Mouse (Mus musculus): ENCODE data around the gene Phc1. TPM values are rescaled to one million over a fixed set of nuclear protein-coding genes. Genes with fewer than 3 reads are reported as not detected.
"Not testable (repeated sequence)": the region's sequence is repeated elsewhere in the genome, so short reads cannot be mapped to it uniquely, and the experiment has no call there.

Phc1 gene
- polyA plus RNA-seq, 1 experiment, result 48.3 TPM

- no peak for DNase-seq
- TF ChIP-seq POLR2A (IDR thresholded peaks at IDR 0.05; ENCODE audit: borderline replicate concordance, insufficient read depth, low read length) (no peak), CTCF (IDR thresholded peaks at IDR 0.05; ENCODE audit: borderline replicate concordance, insufficient read depth, low read depth, low read length) (no peak)
- Histone ChIP-seq H3K4me1 (ENCODE audit: control insufficient read depth, insufficient read depth, low read length) (no peaks in the 10 kb centered on the region), H3K4me3 (replicated peaks; ENCODE audit: insufficient read depth, low read depth, low read length) (no peak overlapping the region), H3K27me3 (ENCODE audit: control insufficient read depth, insufficient read depth, low read length) (no peaks in the 10 kb centered on the region), H3K27ac (ENCODE audit: insufficient read depth, low read length) (no peak overlapping the region)
- 60% methylated on average over 3 of the region's 3 CpGs for WGBS
These were observed 26.6 kb upstream of the Phc1 start for GRCm38 (mm10) chr6:122366976-122367375.

GRCm38 (mm10) chr6:122366287-122366686, 25.9 kb upstream of the Phc1 start:
- DNase-seq, result no peak
- no peak for TF ChIP-seq POLR2A (IDR thresholded peaks at IDR 0.05; ENCODE audit: borderline replicate concordance, insufficient read depth, low read length)
- Histone ChIP-seq H3K4me1 (ENCODE audit: control insufficient read depth, insufficient read depth, low read length) (no peaks in the 10 kb centered on the region), H3K27ac (ENCODE audit: insufficient read depth, low read length) (no peak overlapping the region), H3K27me3 (ENCODE audit: control insufficient read depth, insufficient read depth, low read length) (no peaks in the 10 kb centered on the region), H3K4me3 (replicated peaks; ENCODE audit: insufficient read depth, low read depth, low read length) (no peak overlapping the region)
- 51% methylated on average over 2 of the region's 2 CpGs for WGBS

- H3K4me1 ChIP-seq (ENCODE audit: control insufficient read depth, insufficient read depth, low read length), result no peaks in the 10 kb centered on the region
- DNase-seq, result no peak
- no peaks in the 10 kb centered on the region for H3K27me3 ChIP-seq (ENCODE audit: control insufficient read depth, insufficient read depth, low read length)
- 54% methylated on average over 3 of the region's 3 CpGs for WGBS
- no peak overlapping the region for H3K4me3 ChIP-seq (replicated peaks; ENCODE audit: insufficient read depth, low read depth, low read length)
- TF ChIP-seq CTCF (IDR thresholded peaks at IDR 0.05; ENCODE audit: borderline replicate concordance, insufficient read depth, low read depth, low read length), result no peak
- TF ChIP-seq POLR2A (IDR thresholded peaks at IDR 0.05; ENCODE audit: borderline replicate concordance, insufficient read depth, low read length), result no peak
- no peak overlapping the region for H3K27ac ChIP-seq (ENCODE audit: insufficient read depth, low read length)
These were observed 25.3 kb upstream of the Phc1 start for GRCm38 (mm10) chr6:122365706-122366105.

GRCm38 (mm10) chr6:122357089-122357488, 16.7 kb upstream of the Phc1 start:
- no peak for TF ChIP-seq CTCF (IDR thresholded peaks at IDR 0.05; ENCODE audit: borderline replicate concordance, insufficient read depth, low read depth, low read length)
- TF ChIP-seq POLR2A (IDR thresholded peaks at IDR 0.05; ENCODE audit: borderline replicate concordance, insufficient read depth, low read length), result no peak
- Histone ChIP-seq H3K4me1 (ENCODE audit: control insufficient read depth, insufficient read depth, low read length) (no peaks in the 10 kb centered on the region), H3K27me3 (ENCODE audit: control insufficient read depth, insufficient read depth, low read length) (no peaks in the 10 kb centered on the region), H3K27ac (ENCODE audit: insufficient read depth, low read length) (no peak overlapping the region), H3K4me3 (replicated peaks; ENCODE audit: insufficient read depth, low read depth, low read length) (no peak overlapping the region)
- WGBS, result 95% methylated on average over 1 of the region's 1 CpGs
- DNase-seq, result no peak

- H3K4me1 ChIP-seq (ENCODE audit: control insufficient read depth, insufficient read depth, low read length), result no peaks in the 10 kb centered on the region
- H3K27ac ChIP-seq (ENCODE audit: insufficient read depth, low read length), result no peak overlapping the region
- TF ChIP-seq POLR2A (IDR thresholded peaks at IDR 0.05; ENCODE audit: borderline replicate concordance, insufficient read depth, low read length) (no peak), CTCF (IDR thresholded peaks at IDR 0.05; ENCODE audit: borderline replicate concordance, insufficient read depth, low read depth, low read length) (no peak)
These were observed 15.5 kb upstream of the Phc1 start for GRCm38 (mm10) chr6:122355909-122356308.

GRCm38 (mm10) chr6:122347326-122347725, 7.0 kb upstream of the Phc1 start:
- not testable (repeated sequence) for DNase-seq; H3K27me3 ChIP-seq (ENCODE audit: control insufficient read depth, insufficient read depth, low read length); H3K4me1 ChIP-seq (ENCODE audit: control insufficient read depth, insufficient read depth, low read length); H3K4me3 ChIP-seq (replicated peaks; ENCODE audit: insufficient read depth, low read depth, low read length); H3K27ac ChIP-seq (ENCODE audit: insufficient read depth, low read length)
- 54% methylated on average over 1 of the region's 1 CpGs for WGBS

More at GRCm38 (mm10) chr6:122355909-122356308, 15.5 kb upstream of the Phc1 start:
- no peak overlapping the region for H3K4me3 ChIP-seq (replicated peaks; ENCODE audit: insufficient read depth, low read depth, low read length)
- 57% methylated on average over 9 of the region's 9 CpGs for WGBS
- DNase-seq, result no peak
- H3K27me3 ChIP-seq (ENCODE audit: control insufficient read depth, insufficient read depth, low read length), result no peaks in the 10 kb centered on the region

- TF ChIP-seq CTCF (IDR thresholded peaks at IDR 0.05; ENCODE audit: borderline replicate concordance, insufficient read depth, low read depth, low read length) (no peak), POLR2A (IDR thresholded peaks at IDR 0.05; ENCODE audit: borderline replicate concordance, insufficient read depth, low read length) (no peak)
- 85% methylated on average over 7 of the region's 7 CpGs for WGBS
- H3K27ac ChIP-seq (ENCODE audit: insufficient read depth, low read length), result no peak overlapping the region
- H3K4me1 ChIP-seq (ENCODE audit: control insufficient read depth, insufficient read depth, low read length), result no peaks in the 10 kb centered on the region
- DNase-seq, result no peak
- H3K4me3 ChIP-seq (replicated peaks; ENCODE audit: insufficient read depth, low read depth, low read length), result no peak overlapping the region
- no peaks in the 10 kb centered on the region for H3K27me3 ChIP-seq (ENCODE audit: control insufficient read depth, insufficient read depth, low read length)
These were observed 6.0 kb upstream of the Phc1 start for GRCm38 (mm10) chr6:122346399-122346798.

GRCm38 (mm10) chr6:122345731-122346130, 5.4 kb upstream of the Phc1 start:
- Histone ChIP-seq H3K27ac (ENCODE audit: insufficient read depth, low read length) (no peak overlapping the region), H3K4me3 (replicated peaks; ENCODE audit: insufficient read depth, low read depth, low read length) (no peak overlapping the region), H3K27me3 (ENCODE audit: control insufficient read depth, insufficient read depth, low read length) (no peaks in the 10 kb centered on the region), H3K4me1 (ENCODE audit: control insufficient read depth, insufficient read depth, low read length) (no peaks in the 10 kb centered on the region)
- 77% methylated on average over 6 of the region's 6 CpGs for WGBS
- no peak for DNase-seq
- TF ChIP-seq POLR2A (IDR thresholded peaks at IDR 0.05; ENCODE audit: borderline replicate concordance, insufficient read depth, low read length), result no peak

Measured in cerebellum, adult 2 months (tissue).